Mouse (Mus musculus) MEL (cell line): ENCODE measurements around the gene Brms1.

Source experiments
- CTCF ChIP-seq, 3 experiments: IDR thresholded peaks in 2 of 3; conservative IDR thresholded peaks in 1 of 3; 2 replicates each; pipeline ENCODE4 v1.5.1; 2011 to 2012; ENCODE audit warnings: low read length in 3 of 3, low read depth in 2 of 3, mild to moderate bottlenecking in 2 of 3, improper control_type of control experiment in 1 of 3, inconsistent platforms in 1 of 3, mixed read lengths in 1 of 3, moderate library complexity in 1 of 3; ENCODE audit not compliant: control insufficient read depth in 1 of 3, insufficient read depth in 1 of 3, poor library complexity in 1 of 3, severe bottlenecking in 1 of 3
- E2F4 ChIP-seq: IDR thresholded peaks from 2 replicates; pipeline ENCODE4 v1.6.1; 2011; ENCODE audit warnings: low read depth, low read length, improper control_type of control experiment, borderline replicate concordance
- ELF1 ChIP-seq: IDR thresholded peaks from 2 replicates; pipeline ENCODE4 v1.6.1; 2014; ENCODE audit warnings: low read depth, mild to moderate bottlenecking, inconsistent platforms, low read length, improper control_type of control experiment, moderate library complexity
- EP300 ChIP-seq, 2 experiments: IDR thresholded peaks; 2 replicates each; pipeline ENCODE4 v1.6.1; 2011; ENCODE audit warnings: improper control_type of control experiment in 2 of 2, low read length in 2 of 2, low read depth in 1 of 2, mild to moderate bottlenecking in 1 of 2
- NELFE ChIP-seq: IDR thresholded peaks from 2 replicates; pipeline ENCODE4 v1.6.1; 2011; ENCODE audit warnings: low read depth, low read length, improper control_type of control experiment
- POLR2A ChIP-seq, 2 experiments: IDR thresholded peaks; 2 replicates each; pipeline ENCODE4 v1.6.1; 2011 to 2012; ENCODE audit warnings: low read length in 2 of 2, mild to moderate bottlenecking in 2 of 2, control low read depth in 1 of 2, improper control_type of control experiment in 1 of 2, low read depth in 1 of 2, moderate library complexity in 1 of 2; ENCODE audit not compliant: control insufficient read depth in 1 of 2, insufficient read depth in 1 of 2, poor library complexity in 1 of 2
- POLR2AphosphoS5 ChIP-seq: IDR thresholded peaks from 2 replicates; pipeline ENCODE4 v1.6.1; 2012; ENCODE audit warnings: low read depth, borderline replicate concordance, mild to moderate bottlenecking, inconsistent platforms, low read length, moderate library complexity, mixed read lengths
- RCOR1 ChIP-seq: IDR thresholded peaks from 2 replicates; pipeline ENCODE4 v1.6.1; 2012; ENCODE audit warnings: low read depth, mild to moderate bottlenecking, inconsistent platforms, low read length, improper control_type of control experiment
- TCF12 ChIP-seq: IDR thresholded peaks from 2 replicates; pipeline ENCODE4 v1.6.1; 2014; ENCODE audit warnings: low read depth, mild to moderate bottlenecking, inconsistent platforms, low read length, improper control_type of control experiment, moderate library complexity
- ZMIZ1 ChIP-seq: IDR thresholded peaks from 2 replicates; pipeline ENCODE4 v1.6.1; 2012; ENCODE audit warnings: low read depth, mild to moderate bottlenecking, inconsistent platforms, low read length, improper control_type of control experiment, moderate library complexity

DNA sequence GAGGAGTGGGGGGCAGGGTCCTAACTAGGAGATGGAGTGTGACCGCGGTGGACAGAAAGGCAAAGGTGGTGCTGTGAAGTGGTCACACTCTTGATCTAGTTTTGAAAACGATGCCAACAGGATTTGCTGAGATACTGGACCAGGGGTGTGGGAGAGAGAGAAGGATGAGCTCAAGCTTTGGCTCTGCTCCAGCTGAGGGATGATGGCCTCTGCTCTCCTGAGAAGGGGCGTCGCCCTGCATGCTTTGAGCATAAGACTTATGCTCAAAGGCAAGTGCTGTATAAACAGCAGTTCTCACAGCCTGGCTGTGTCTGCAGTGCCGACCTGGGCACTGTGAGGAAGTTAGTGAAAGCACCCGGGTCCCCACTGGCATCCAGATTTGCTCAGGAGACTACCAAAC is 23.9 kb downstream of the Brms1 start:
- TF ChIP-seq TCF12 (no peak), POLR2AphosphoS5 (no peak), POLR2A (IDR thresholded peaks at IDR 0.05; ENCODE audit: control insufficient read depth in 1 of 2, insufficient read depth in 1 of 2, low read depth in 1 of 2, low read length in 2 of 2, poor library complexity in 1 of 2) (no peak), CTCF (IDR thresholded peaks at IDR 0.05 in 2 of 3, conservative IDR thresholded peaks at IDR 0.05 in 1 of 3; ENCODE audit: control insufficient read depth in 1 of 3, insufficient read depth in 1 of 3, low read depth in 2 of 3, low read length in 3 of 3, poor library complexity in 1 of 3, severe bottlenecking in 1 of 3) (no peak), ELF1 (no peak), RCOR1 (no peak), E2F4 (no peak), EP300 (IDR thresholded peaks at IDR 0.05; ENCODE audit: low read depth in 1 of 2, low read length in 2 of 2) (no peak), ZMIZ1 (no peak), NELFE (no peak)
